Mouse (Mus musculus) kidney, embryonic 15.5 days (tissue): ENCODE measurements around the gene Utf1. TPM values are rescaled to one million over a fixed set of nuclear protein-coding genes. Genes with fewer than 3 reads are reported as not detected.
A peak's percentile ranks its signal among the peaks of the same experiment; 100 is the strongest.

ENCODE experiments used
- ATAC-seq: fragments of 200-750 bp; cut with Nextera tagmentation; replicated peaks from 2 replicates; pipeline ENCODE4 v1.8.0; 2017; ENCODE audit warnings: moderate TSS enrichment; ENCODE audit not compliant: low FRiP score
- H3K27ac ChIP-seq: fragments of 300-500 bp; sonication (generic); 2 replicates; pipeline ENCODE4 v1.5.1; 2015; ENCODE audit warnings: mild to moderate bottlenecking, inconsistent platforms
- H3K27me3 ChIP-seq: fragments of 300-500 bp; sonication (generic); 2 replicates; pipeline ENCODE4 v1.6.1; 2015; ENCODE audit warnings: inconsistent platforms
- H3K36me3 ChIP-seq: fragments of 300-500 bp; sonication (generic); 2 replicates; pipeline ENCODE4 v1.6.1; 2015; ENCODE audit warnings: inconsistent platforms
- H3K4me1 ChIP-seq: fragments of 300-500 bp; sonication (generic); 2 replicates; pipeline ENCODE4 v1.6.1; 2015; ENCODE audit warnings: inconsistent platforms
- H3K4me2 ChIP-seq: fragments of 300-500 bp; sonication (generic); 2 replicates; pipeline ENCODE4 v1.6.1; 2015; ENCODE audit warnings: moderate library complexity, mild to moderate bottlenecking, inconsistent platforms
- H3K4me3 ChIP-seq: fragments of 300-500 bp; sonication (generic); replicated peaks from 2 replicates; pipeline ENCODE4 v1.5.1; 2015; ENCODE audit warnings: mild to moderate bottlenecking, inconsistent platforms
- H3K9ac ChIP-seq: fragments of 300-500 bp; sonication (generic); 2 replicates; pipeline ENCODE4 v1.6.1; 2015; ENCODE audit warnings: mild to moderate bottlenecking, inconsistent platforms
- H3K9me3 ChIP-seq: fragments of 300-500 bp; sonication (generic); replicated peaks from 2 replicates; pipeline ENCODE4 v1.6.1; 2016; ENCODE audit warnings: inconsistent platforms
- WGBS: fragments of 180-500 bp; shearing (Covaris S2); methylation state at CpG from one replicate; pipeline ENCODE4 v1.1.7; 2015; ENCODE audit warnings: mixed read lengths; 5-methylcytosine and 5-hydroxymethylcytosine counted together
- polyA plus RNA-seq: library from polyadenylated mRNA; unstranded; fragments of >200 nt; fragmentation: Nextera tagmentation; extraction: Ambion mirVana; gene quantifications from 2 replicates; pipeline ENCODE4 v1.2.1, GENCODE M21; 2015

Utf1 gene
- polyA plus RNA-seq, 1 experiment from 2014 or later: not detected

- WGBS: 86% methylated on average over 10 of the region's 10 CpGs
- peaks cover 4% of the 10 kb centered on the region; the same call in 1 of the 2 replicates for H3K4me1 ChIP-seq
Measured at GRCm38 (mm10) chr7:139961141-139961540, 17.6 kb downstream of the Utf1 start.

GRCm38 (mm10) chr7:139963814-139964213, 20.2 kb downstream of the Utf1 start:
- Histone ChIP-seq H3K36me3 (no peaks in the 10 kb centered on the region), H3K4me1 (no peaks in the 10 kb centered on the region), H3K27ac (no peak overlapping the region), H3K9ac (no peak overlapping the region), H3K4me3 (no peak overlapping the region), H3K27me3 (peaks cover 11% of the 10 kb centered on the region; the same call in 1 of the 2 replicates), H3K9me3 (no peaks in the 10 kb centered on the region), H3K4me2 (no peak overlapping the region)
- 53% methylated on average over 4 of the region's 4 CpGs for WGBS
- ATAC-seq: no peak

More at GRCm38 (mm10) chr7:139961141-139961540, 17.6 kb downstream of the Utf1 start:
- no peak for ATAC-seq
- Histone ChIP-seq H3K36me3 (no peaks in the 10 kb centered on the region), H3K9me3 (no peaks in the 10 kb centered on the region), H3K27ac (no peak overlapping the region), H3K27me3 (peaks cover 31% of the 10 kb centered on the region), H3K4me3 (no peak overlapping the region), H3K4me2 (no peak overlapping the region), H3K9ac (no peak overlapping the region)

DNA sequence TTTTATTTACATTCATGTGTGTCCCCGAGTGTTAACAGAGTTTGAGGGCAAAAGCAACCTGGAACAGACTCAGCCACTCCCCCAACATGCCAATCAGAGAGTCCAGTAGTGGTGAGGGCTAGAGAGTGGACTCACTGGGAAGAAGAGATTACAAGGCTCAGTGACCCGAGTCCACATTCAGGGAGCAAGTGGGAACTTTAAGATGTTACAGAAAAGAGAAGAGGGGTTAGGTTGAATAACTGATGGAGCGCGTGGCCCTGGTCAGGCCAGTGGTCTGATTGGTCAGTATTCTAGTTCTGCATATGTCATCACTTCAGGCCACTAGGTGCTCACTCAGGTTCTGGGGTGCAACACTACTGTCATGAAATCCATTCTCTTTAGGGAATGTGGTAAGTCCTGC, 23.6 kb downstream of the Utf1 start:
- Histone ChIP-seq H3K4me1 (no peaks in the 10 kb centered on the region), H3K27ac (no peak overlapping the region), H3K4me2 (no peak overlapping the region), H3K9me3 (no peaks in the 10 kb centered on the region), H3K36me3 (no peaks in the 10 kb centered on the region), H3K27me3 (peaks cover 3% of the 10 kb centered on the region; the same call in 1 of the 2 replicates), H3K4me3 (no peak overlapping the region), H3K9ac (no peak overlapping the region)
- ATAC-seq: no peak
- WGBS: 30% methylated on average over 4 of the region's 4 CpGs

- H3K4me1 ChIP-seq: no peaks in the 10 kb centered on the region
- 55% methylated on average over 5 of the region's 5 CpGs for WGBS
- ATAC-seq: no peak
Measured at GRCm38 (mm10) chr7:139968428-139968827, 24.8 kb downstream of the Utf1 start.

DNA sequence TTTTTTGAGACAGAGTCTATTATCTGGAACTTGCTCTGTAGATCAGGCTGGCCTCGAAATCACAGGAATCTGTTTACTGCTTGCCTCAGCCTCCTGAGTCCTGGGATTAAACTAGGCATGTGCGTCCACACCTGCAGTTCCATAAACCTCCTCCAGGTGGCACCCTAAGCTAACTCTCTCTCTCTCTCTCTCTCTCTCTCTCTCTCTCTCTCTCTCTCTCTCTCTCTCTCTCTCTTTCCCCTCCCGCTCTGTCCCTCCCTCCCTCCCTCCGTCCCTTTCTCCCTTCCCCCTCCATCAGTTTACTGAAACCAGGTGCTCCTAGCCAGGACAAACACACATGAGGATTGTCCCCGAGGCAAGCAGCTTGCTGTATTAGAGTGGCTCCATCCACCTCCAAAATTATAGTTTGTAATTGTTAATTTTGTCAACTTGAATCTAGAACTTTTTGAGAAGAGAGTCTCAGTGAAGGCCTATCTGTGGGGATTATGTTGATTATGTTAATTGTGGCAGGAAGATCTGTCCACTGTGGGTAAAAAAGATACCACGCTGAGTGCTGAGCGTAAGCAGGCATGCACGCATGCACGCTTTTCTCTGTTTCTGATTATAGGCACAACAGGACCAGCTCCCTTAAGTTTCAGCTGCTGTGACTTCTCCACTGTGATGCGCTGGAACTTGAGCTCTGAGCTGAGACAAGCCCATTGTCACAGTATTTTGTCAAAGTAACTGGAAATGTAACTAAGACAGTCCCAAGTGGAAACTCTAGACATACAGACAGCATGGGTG, 25.9 kb downstream of the Utf1 start:
- Histone ChIP-seq H3K9me3 (no peaks in the 10 kb centered on the region), H3K36me3 (no peaks in the 10 kb centered on the region), H3K27ac (no peak overlapping the region), H3K4me3 (no peak overlapping the region), H3K4me2 (no peak overlapping the region), H3K9ac (no peak overlapping the region), H3K4me1 (no peaks in the 10 kb centered on the region), H3K27me3 (peaks cover 3% of the 10 kb centered on the region; the same call in 1 of the 2 replicates)
- WGBS: 43% methylated on average over 10 of the region's 10 CpGs
- no peak for ATAC-seq

More at GRCm38 (mm10) chr7:139968428-139968827, 24.8 kb downstream of the Utf1 start:
- Histone ChIP-seq H3K9ac (no peak overlapping the region), H3K27ac (no peak overlapping the region), H3K27me3 (peaks cover 3% of the 10 kb centered on the region; the same call in 1 of the 2 replicates), H3K4me3 (no peak overlapping the region), H3K9me3 (no peaks in the 10 kb centered on the region), H3K4me2 (no peak overlapping the region), H3K36me3 (no peaks in the 10 kb centered on the region)

- H3K4me3 ChIP-seq: no peak overlapping the region
- no peak overlapping the region for H3K4me2 ChIP-seq
- ATAC-seq: no peak
- no peaks in the 10 kb centered on the region for H3K36me3 ChIP-seq
- H3K4me1 ChIP-seq: no peaks in the 10 kb centered on the region
- H3K27me3 ChIP-seq: peaks cover 3% of the 10 kb centered on the region; the same call in 1 of the 2 replicates
- no peaks in the 10 kb centered on the region for H3K9me3 ChIP-seq
- H3K27ac ChIP-seq: no peak overlapping the region
- no peak overlapping the region for H3K9ac ChIP-seq
- 84% methylated on average over 10 of the region's 10 CpGs for WGBS
Measured at GRCm38 (mm10) chr7:139970216-139970919, 26.8 kb downstream of the Utf1 start.

- Histone ChIP-seq H3K36me3 (no peaks in the 10 kb centered on the region), H3K9ac (no peak overlapping the region), H3K4me2 (no peak overlapping the region), H3K4me1 (no peaks in the 10 kb centered on the region), H3K27ac (no peak overlapping the region), H3K27me3 (peaks cover 3% of the 10 kb centered on the region; the same call in 1 of the 2 replicates), H3K4me3 (no peak overlapping the region), H3K9me3 (no peaks in the 10 kb centered on the region)
- WGBS: 81% methylated on average over 5 of the region's 5 CpGs
- ATAC-seq: no peak
Measured at GRCm38 (mm10) chr7:139970979-139971378, 27.4 kb downstream of the Utf1 start.

DNA sequence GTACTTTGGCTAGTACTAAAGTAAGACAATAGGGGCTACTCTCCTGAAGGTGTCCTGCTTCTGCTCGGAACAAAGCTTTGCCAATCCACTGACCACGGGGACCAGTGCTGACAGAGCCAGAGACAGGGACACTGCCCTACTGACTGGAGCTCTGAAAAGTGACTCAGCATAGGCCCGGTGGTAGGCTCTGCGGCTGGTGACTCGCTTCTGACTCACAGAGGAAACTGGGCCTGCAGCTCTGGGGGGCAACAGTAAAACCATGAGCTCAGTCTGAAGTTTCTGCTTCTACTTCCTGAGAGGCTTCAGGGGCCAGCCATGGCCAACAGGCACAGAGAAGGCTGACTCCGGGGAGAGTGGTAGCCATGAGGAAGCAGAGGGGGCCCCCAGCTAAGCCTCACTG, 27.8 kb downstream of the Utf1 start:
- H3K27ac ChIP-seq: no peak overlapping the region
- no peaks in the 10 kb centered on the region for H3K36me3 ChIP-seq
- H3K27me3 ChIP-seq: peaks cover 3% of the 10 kb centered on the region; the same call in 1 of the 2 replicates
- no peaks in the 10 kb centered on the region for H3K9me3 ChIP-seq
- no peak overlapping the region for H3K4me2 ChIP-seq
- no peak overlapping the region for H3K4me3 ChIP-seq
- H3K4me1 ChIP-seq: no peaks in the 10 kb centered on the region
- no peak for ATAC-seq
- no peak overlapping the region for H3K9ac ChIP-seq
- WGBS: 61% methylated on average over 6 of the region's 6 CpGs

GRCm38 (mm10) chr7:139972923-139973331, 29.3 kb downstream of the Utf1 start:
- Histone ChIP-seq H3K9me3 (no peaks in the 10 kb centered on the region), H3K4me2 (no peak overlapping the region), H3K4me3 (no peak overlapping the region), H3K27me3 (peaks cover 3% of the 10 kb centered on the region; the same call in 1 of the 2 replicates), H3K4me1 (no peaks in the 10 kb centered on the region), H3K27ac (no peak overlapping the region), H3K9ac (no peak overlapping the region), H3K36me3 (no peaks in the 10 kb centered on the region)
- no peak for ATAC-seq

DNA sequence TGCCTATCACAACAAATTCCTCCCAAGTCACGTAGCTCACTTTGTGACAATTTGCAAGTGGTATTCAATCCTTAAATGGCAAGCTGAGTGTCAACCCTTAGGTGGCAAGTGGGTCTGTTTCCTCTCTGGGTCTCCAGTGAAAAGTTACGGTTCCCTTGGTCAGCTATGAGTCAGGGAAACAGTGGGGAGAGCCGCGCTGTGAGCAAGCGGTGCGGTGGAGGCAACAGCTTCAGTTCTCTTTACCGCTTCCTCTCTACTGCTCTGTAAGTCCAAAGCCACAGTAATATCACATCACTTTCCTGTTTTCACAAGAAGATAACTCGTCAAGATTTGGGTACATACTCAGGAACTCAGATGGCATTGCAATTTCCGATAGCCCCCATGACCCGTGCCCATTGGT, 30.7 kb downstream of the Utf1 start:
- Histone ChIP-seq H3K4me3 (no peak overlapping the region), H3K27me3 (no peaks in the 10 kb centered on the region), H3K27ac (no peak overlapping the region), H3K4me1 (peaks cover 9% of the 10 kb centered on the region), H3K4me2 (no peak overlapping the region), H3K9me3 (no peaks in the 10 kb centered on the region), H3K36me3 (no peaks in the 10 kb centered on the region), H3K9ac (no peak overlapping the region)
- WGBS: 91% methylated on average over 10 of the region's 10 CpGs
- no peak for ATAC-seq

GRCm38 (mm10) chr7:139975471-139975870, 31.9 kb downstream of the Utf1 start:
- 60% methylated on average over 5 of the region's 5 CpGs for WGBS
- no peak for ATAC-seq

GRCm38 (mm10) chr7:139978278-139978892, 34.8 kb downstream of the Utf1 start, which contains the start of gene 6430531B16Rik:
TSS of gene 6430531B16Rik (minus strand) at chr7:139978755.
- Histone ChIP-seq H3K9ac (peak within 1 kb of the TSS; percentile 55), H3K36me3 (no peaks in the 10 kb centered on the region), H3K9me3 (no peaks in the 10 kb centered on the region), H3K4me3 (peak within 1 kb of the TSS; percentile 62), H3K27ac (0 out of 2 replicates have a peak within 1 kb of the TSS, but pooled peaks have one; percentile 9), H3K27me3 (no peaks in the 10 kb centered on the region), H3K4me2 (peak within 1 kb of the TSS; percentile 93), H3K4me1 (peaks cover 9% of the 10 kb centered on the region)
- 3% methylated on average over 32 of the region's 32 CpGs for WGBS
- peak; percentile 94 for ATAC-seq

More at GRCm38 (mm10) chr7:139975471-139975870, 31.9 kb downstream of the Utf1 start:
- Histone ChIP-seq H3K4me2 (no peak overlapping the region), H3K4me3 (no peak overlapping the region), H3K27ac (no peak overlapping the region), H3K27me3 (no peaks in the 10 kb centered on the region), H3K4me1 (peaks cover 9% of the 10 kb centered on the region), H3K36me3 (no peaks in the 10 kb centered on the region), H3K9me3 (no peaks in the 10 kb centered on the region), H3K9ac (no peak overlapping the region)
